Mouse (Mus musculus): Measurements from ENCODE around the gene Tbcb. TPM values are rescaled to one million over a fixed set of nuclear protein-coding genes. Genes with fewer than 3 reads are reported as not detected.

The Tbcb gene
- polyA plus RNA-seq (2015; fragmentation: Nextera tagmentation; extraction: Ambion mirVana), result 174 and 190 TPM in 2 replicates

DNA sequence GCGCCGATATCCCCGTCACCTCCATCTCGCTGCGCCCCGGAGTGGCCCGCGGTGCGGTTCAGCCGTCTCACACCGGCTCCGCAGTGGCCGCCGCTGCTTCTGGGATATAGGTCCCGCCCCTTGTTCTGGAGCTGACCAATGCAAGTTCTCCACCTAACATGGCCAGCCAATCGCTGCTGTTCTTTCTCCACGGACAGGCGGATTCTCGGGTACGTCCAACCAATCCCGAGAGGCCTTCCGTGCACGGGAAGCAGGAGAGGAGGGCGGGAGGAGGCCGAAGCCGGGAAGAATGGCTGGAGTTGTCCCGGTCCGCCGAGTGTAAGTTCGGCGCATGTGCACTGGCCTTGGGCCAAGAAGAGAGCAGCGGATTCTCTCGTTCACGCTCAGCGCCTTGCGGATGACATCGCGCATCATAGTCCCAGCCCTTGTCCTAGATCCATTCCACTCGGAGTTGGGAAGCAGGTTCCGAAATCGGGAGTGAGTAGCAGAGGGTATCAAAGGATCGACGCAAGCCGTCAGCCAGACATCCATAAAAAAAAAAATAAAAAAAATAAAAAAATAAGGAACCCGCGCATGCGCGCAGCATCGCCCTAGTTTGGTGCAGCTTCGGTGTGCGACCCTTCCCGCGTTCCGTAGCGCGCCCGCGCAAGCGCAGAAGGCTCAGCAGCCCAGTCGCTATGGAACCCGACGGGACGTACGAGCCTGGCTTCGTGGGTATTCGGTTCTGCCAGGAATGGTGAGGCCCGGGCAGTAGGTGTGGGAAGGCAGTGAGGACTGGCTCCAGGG, at the start of gene Tbcb, which contains the start of gene Polr2i:
Tbcb (minus strand) TSS at position 604 of the 786 bp plus-strand sequence.
Polr2i (plus strand) TSS at position 280 of the 786 bp plus-strand sequence.
- Histone ChIP-seq H3K27ac (peak within 1 kb of the TSS; percentile 97), H3K4me2 (peak within 1 kb of the TSS; percentile 84), H3K9ac (peak within 1 kb of the TSS; percentile 77), H3K27me3 (no peaks in the 10 kb centered on the region), H3K4me1 (peaks cover 22% of the 10 kb centered on the region), H3K9me3 (replicated peaks) (no peaks in the 10 kb centered on the region), H3K4me3 (replicated peaks) (peak within 1 kb of the TSS; percentile 83), H3K36me3 (peaks cover 53% of the 10 kb centered on the region)
- WGBS, result under 1% methylated on average over 67 of the region's 67 CpGs
- peak; percentile 94 for ATAC-seq (replicated peaks; ENCODE audit: low FRiP score)

- no peaks in the 10 kb centered on the region for H3K27me3 ChIP-seq
- H3K27ac ChIP-seq, result no peak overlapping the region
- 76% methylated on average over 4 of the region's 4 CpGs for WGBS
- peaks cover 19% of the 10 kb centered on the region for H3K4me1 ChIP-seq
- peak overlapping the region; percentile 85; the same call in 1 of the 2 replicates for H3K4me2 ChIP-seq
- H3K9ac ChIP-seq, result no peak overlapping the region
- H3K9me3 ChIP-seq (replicated peaks), result no peaks in the 10 kb centered on the region
- no peak for ATAC-seq (replicated peaks; ENCODE audit: low FRiP score)
- H3K36me3 ChIP-seq, result no peaks in the 10 kb centered on the region; the same call in 1 of the 2 replicates
- H3K4me3 ChIP-seq (replicated peaks), result peak overlapping the region; percentile 69; the same call in 1 of the 2 replicates
These were observed 49.5 kb upstream of the Tbcb start for GRCm38 (mm10) chr7:30281522-30281921.

DNA sequence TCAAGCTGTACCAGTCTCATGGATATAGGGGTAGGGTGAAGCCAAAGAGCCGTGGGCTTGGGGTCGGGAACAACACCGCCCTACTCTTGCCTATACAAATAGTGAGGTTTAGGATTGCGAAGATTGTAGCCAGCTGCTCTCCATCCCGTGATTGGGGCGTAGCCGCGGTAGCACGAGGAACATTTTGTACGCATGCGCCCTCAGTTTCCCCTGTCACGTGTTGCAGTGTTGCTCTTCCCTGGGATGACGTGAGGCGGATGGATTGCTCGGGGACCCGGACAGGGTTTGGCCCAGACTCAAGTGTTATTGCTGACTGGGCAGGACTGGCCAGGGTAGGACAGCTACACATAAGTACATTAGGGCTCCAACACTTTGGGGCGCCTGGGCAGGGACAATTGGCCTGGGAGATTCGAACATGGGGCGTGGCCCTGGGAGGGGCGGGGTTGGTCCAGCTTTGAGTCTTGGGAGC, 48.6 kb upstream of the Tbcb start:
- peak; percentile 88 for ATAC-seq (replicated peaks; ENCODE audit: low FRiP score)
- peak overlapping the region; percentile 49 for H3K9ac ChIP-seq
- peaks cover 19% of the 10 kb centered on the region for H3K4me1 ChIP-seq
- no peaks in the 10 kb centered on the region; the same call in 1 of the 2 replicates for H3K36me3 ChIP-seq
- peak overlapping the region; percentile 69 for H3K4me3 ChIP-seq (replicated peaks)
- WGBS, result under 1% methylated on average over 20 of the region's 20 CpGs
- no peaks in the 10 kb centered on the region for H3K27me3 ChIP-seq
- peak overlapping the region; percentile 85 for H3K4me2 ChIP-seq
- H3K27ac ChIP-seq, result peak overlapping the region; percentile 99
- no peaks in the 10 kb centered on the region for H3K9me3 ChIP-seq (replicated peaks)

- Histone ChIP-seq H3K9me3 (replicated peaks) (no peaks in the 10 kb centered on the region), H3K9ac (peak within 1 kb of the TSS; percentile 49), H3K4me3 (replicated peaks) (peak within 1 kb of the TSS; percentile 69), H3K36me3 (no peaks in the 10 kb centered on the region; the same call in 1 of the 2 replicates), H3K4me1 (peaks cover 19% of the 10 kb centered on the region), H3K27me3 (no peaks in the 10 kb centered on the region), H3K27ac (peak within 1 kb of the TSS; percentile 99), H3K4me2 (peak within 1 kb of the TSS; percentile 85)
- under 1% methylated on average over 49 of the region's 49 CpGs for WGBS
- ATAC-seq (replicated peaks; ENCODE audit: low FRiP score), result peak; percentile 97
These were observed 48.0 kb upstream of the Tbcb start, which contains the start of the genes Thap8 and Wdr62 for GRCm38 (mm10) chr7:30279951-30280669. TSS of gene Thap8 (plus strand) at chr7:30280094. TSS of gene Wdr62 (minus strand) at chr7:30280419.

GRCm38 (mm10) chr7:30279536-30279935, 47.5 kb upstream of the Tbcb start:
- Histone ChIP-seq H3K27me3 (no peaks in the 10 kb centered on the region), H3K9ac (peak overlapping the region; percentile 49), H3K4me1 (peaks cover 19% of the 10 kb centered on the region), H3K9me3 (replicated peaks) (no peaks in the 10 kb centered on the region), H3K27ac (peak overlapping the region; percentile 99), H3K4me2 (peak overlapping the region; percentile 85), H3K4me3 (replicated peaks) (peak overlapping the region; percentile 69), H3K36me3 (no peaks in the 10 kb centered on the region; the same call in 1 of the 2 replicates)
- ATAC-seq (replicated peaks; ENCODE audit: low FRiP score), result no peak; the same call in 1 of the 2 replicates
- WGBS, result 0% methylated on average over 6 of the region's 6 CpGs

- H3K27ac ChIP-seq, result no peak overlapping the region
- 38% methylated on average over 2 of the region's 2 CpGs for WGBS
- peak overlapping the region; percentile 85; the same call in 1 of the 2 replicates for H3K4me2 ChIP-seq
- H3K4me1 ChIP-seq, result peaks cover 19% of the 10 kb centered on the region
- peak overlapping the region; percentile 69; the same call in 1 of the 2 replicates for H3K4me3 ChIP-seq (replicated peaks)
- no peaks in the 10 kb centered on the region for H3K27me3 ChIP-seq
- no peak for ATAC-seq (replicated peaks; ENCODE audit: low FRiP score)
- no peaks in the 10 kb centered on the region for H3K9me3 ChIP-seq (replicated peaks)
- no peaks in the 10 kb centered on the region; the same call in 1 of the 2 replicates for H3K36me3 ChIP-seq
- no peak overlapping the region for H3K9ac ChIP-seq
These were observed 46.8 kb upstream of the Tbcb start for GRCm38 (mm10) chr7:30278911-30279310.

DNA sequence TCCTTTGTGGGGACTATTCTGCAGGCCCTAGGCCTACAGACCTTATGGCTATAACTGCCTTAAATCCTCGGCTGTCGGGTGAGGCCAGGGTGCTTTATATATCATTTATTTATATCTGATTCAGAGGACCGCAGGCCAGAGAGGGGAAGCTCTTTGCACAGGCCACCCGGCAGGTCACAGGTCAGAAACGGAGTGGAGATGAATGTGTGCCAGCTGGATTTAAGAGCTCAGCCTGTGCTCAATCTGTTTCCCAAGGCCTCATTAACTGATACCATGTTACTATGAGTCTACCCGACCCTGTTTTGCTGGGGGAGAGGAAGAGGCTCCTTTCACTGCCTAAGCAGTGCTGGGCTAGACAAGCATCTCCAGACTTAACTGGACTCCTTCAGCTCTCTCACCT, 42.3 kb upstream of the Tbcb start:
- no peak overlapping the region for H3K27ac ChIP-seq
- H3K9me3 ChIP-seq (replicated peaks), result no peaks in the 10 kb centered on the region
- no peak for ATAC-seq (replicated peaks; ENCODE audit: low FRiP score)
- 58% methylated on average over 6 of the region's 6 CpGs for WGBS
- H3K4me1 ChIP-seq, result peaks cover 7% of the 10 kb centered on the region
- no peak overlapping the region for H3K4me3 ChIP-seq (replicated peaks)
- H3K4me2 ChIP-seq, result no peak overlapping the region
- H3K27me3 ChIP-seq, result no peaks in the 10 kb centered on the region
- H3K36me3 ChIP-seq, result peaks cover 17% of the 10 kb centered on the region; the same call in 1 of the 2 replicates
- H3K9ac ChIP-seq, result no peak overlapping the region

DNA sequence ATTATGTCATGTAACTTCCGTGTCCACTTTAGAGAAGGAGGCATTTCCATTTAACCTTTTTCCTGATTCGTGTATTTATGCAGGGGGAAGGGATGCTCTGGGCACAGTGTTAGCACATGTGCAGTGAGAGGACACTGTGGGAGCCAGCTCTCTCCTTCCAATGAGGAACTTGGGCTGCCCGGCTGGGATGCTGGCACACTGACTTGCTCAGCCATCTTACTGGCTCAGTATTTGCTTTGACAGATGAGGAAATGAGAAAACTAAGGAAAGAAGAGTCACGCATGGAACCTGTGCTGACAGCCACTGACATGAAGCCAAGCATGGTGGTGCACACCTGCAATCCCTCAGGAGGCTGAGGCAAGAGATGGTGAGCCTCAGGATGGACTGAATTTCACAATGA, 37.6 kb upstream of the Tbcb start:
- no peaks in the 10 kb centered on the region for H3K4me1 ChIP-seq
- H3K9ac ChIP-seq, result no peak overlapping the region
- H3K36me3 ChIP-seq, result peaks cover 36% of the 10 kb centered on the region
- H3K27me3 ChIP-seq, result no peaks in the 10 kb centered on the region
- no peak for ATAC-seq (replicated peaks; ENCODE audit: low FRiP score)
- no peak overlapping the region for H3K4me2 ChIP-seq
- 88% methylated on average over 4 of the region's 4 CpGs for WGBS
- H3K27ac ChIP-seq, result no peak overlapping the region
- no peaks in the 10 kb centered on the region for H3K9me3 ChIP-seq (replicated peaks)
- H3K4me3 ChIP-seq (replicated peaks), result no peak overlapping the region

DNA sequence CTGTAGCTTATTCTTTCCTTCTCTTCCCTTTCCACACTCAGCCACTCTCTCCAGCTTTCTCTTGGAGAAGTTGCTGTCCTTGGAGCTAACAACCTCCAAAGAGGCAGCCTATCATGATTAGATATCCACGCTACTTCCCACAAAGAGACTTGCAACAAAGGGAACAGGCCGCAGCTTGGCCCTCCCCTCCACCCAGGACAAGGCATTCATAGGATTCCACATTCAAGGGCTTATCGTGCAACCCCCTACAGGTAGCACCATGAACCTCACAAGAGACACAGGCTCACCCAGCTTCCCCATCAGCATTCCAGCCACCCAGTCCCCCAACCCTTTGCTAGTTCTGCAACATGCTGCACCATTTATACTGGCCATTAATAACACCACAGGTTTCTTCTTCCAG, 34.7 kb upstream of the Tbcb start:
- Histone ChIP-seq H3K27me3 (no peaks in the 10 kb centered on the region), H3K9me3 (replicated peaks) (no peaks in the 10 kb centered on the region), H3K4me3 (replicated peaks) (no peak overlapping the region), H3K27ac (no peak overlapping the region), H3K4me1 (no peaks in the 10 kb centered on the region), H3K36me3 (peaks cover 42% of the 10 kb centered on the region), H3K4me2 (no peak overlapping the region), H3K9ac (no peak overlapping the region)
- no peak for ATAC-seq (replicated peaks; ENCODE audit: low FRiP score)
- 89% methylated on average over 3 of the region's 3 CpGs for WGBS

GRCm38 (mm10) chr7:30265935-30266334, 33.9 kb upstream of the Tbcb start:
- WGBS, result 91% methylated on average over 7 of the region's 7 CpGs
- Histone ChIP-seq H3K27ac (no peak overlapping the region), H3K4me2 (no peak overlapping the region), H3K4me1 (no peaks in the 10 kb centered on the region), H3K9me3 (replicated peaks) (no peaks in the 10 kb centered on the region), H3K4me3 (replicated peaks) (no peak overlapping the region), H3K36me3 (peaks cover 44% of the 10 kb centered on the region), H3K27me3 (no peaks in the 10 kb centered on the region), H3K9ac (no peak overlapping the region)
- ATAC-seq (replicated peaks; ENCODE audit: low FRiP score), result no peak

DNA sequence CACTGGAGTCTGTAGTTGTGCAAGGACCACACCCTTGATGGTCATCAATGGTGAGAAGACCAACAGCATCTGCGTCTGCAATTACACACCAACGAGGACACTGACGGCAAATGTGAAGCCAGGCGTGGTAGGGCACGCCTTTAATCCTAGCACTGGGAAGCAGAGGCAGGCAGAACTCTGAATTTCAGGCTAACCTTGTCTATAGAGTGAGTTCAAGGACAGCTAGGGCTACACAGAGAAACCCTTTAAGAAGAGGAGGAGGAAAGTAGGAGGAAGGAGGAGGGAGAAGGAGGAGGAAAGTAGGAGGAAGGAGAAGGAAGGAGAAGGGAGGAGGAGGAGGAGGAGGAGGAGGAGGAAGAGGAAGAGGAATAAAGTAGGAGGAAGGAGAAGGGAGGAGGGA, 33.5 kb upstream of the Tbcb start:
- Histone ChIP-seq H3K9ac (no peak overlapping the region), H3K27me3 (no peaks in the 10 kb centered on the region), H3K4me3 (replicated peaks) (no peak overlapping the region), H3K9me3 (replicated peaks) (no peaks in the 10 kb centered on the region), H3K27ac (no peak overlapping the region), H3K36me3 (peaks cover 45% of the 10 kb centered on the region), H3K4me1 (no peaks in the 10 kb centered on the region), H3K4me2 (no peak overlapping the region)
- no peak for ATAC-seq (replicated peaks; ENCODE audit: low FRiP score)
- WGBS, result 89% methylated on average over 5 of the region's 5 CpGs

DNA sequence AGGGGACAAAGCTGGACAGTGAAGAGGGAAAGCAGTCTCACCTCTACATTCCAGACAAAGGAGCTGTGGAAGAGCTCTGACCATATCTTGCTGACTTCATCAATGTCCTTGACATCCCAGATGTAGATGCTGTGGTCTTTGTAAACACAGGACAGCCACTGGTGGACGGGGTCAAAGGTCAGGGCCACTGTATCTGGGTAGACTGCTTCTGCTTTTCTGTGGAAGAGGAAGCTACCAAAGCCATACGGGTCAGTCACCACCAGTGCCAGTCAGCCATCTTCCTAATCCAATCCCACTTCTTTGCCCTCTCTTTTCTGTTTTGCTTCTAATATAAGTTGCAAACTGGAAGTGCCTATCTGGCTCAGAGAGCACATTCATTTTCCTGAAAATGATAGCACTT, 33.0 kb upstream of the Tbcb start:
- Histone ChIP-seq H3K27ac (no peak overlapping the region), H3K36me3 (peaks cover 41% of the 10 kb centered on the region), H3K4me3 (replicated peaks) (no peak overlapping the region), H3K4me1 (no peaks in the 10 kb centered on the region), H3K9me3 (replicated peaks) (no peaks in the 10 kb centered on the region), H3K27me3 (no peaks in the 10 kb centered on the region), H3K4me2 (no peak overlapping the region), H3K9ac (no peak overlapping the region)
- WGBS, result 85% methylated on average over 2 of the region's 2 CpGs
- no peak for ATAC-seq (replicated peaks; ENCODE audit: low FRiP score)

Measured in kidney, embryonic 15.5 days (tissue).